Mouse (Mus musculus): ENCODE data around the gene Nrsn2.

DNA sequence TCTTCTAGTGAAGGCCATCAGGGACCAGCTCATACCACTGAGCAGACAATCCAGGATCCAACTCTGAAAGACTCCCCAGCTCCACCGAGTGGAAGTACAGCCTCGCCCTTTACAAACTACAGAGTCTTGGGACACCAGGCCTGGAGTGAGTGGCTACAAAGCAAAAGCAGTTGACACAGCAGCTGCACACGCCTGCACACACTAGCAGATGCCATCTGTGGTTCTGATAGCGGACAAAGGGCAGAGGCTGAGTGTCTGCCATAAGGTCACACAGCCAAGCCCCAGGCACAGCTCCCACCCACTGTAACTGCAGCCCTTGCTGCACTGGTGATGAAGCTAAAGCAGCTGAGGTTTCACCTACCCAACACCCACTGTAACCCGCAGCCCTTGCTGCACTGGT is 54.9 kb downstream of the Nrsn2 start:
- TF ChIP-seq CTCF (conservative IDR thresholded peaks at IDR 0.05; ENCODE audit: low read length) (no peak), NANOG (IDR thresholded peaks at IDR 0.05; ENCODE audit: borderline replicate concordance, low read length) (no peak)
